Mouse (Mus musculus): ENCODE measurements at regions not wholly inside any gene's neighbourhood (a gene's known extent, or its start where the extent isn't known, plus 50 kb on each side); places are given as distances from the start of the nearest gene placed in this dataset.

- DNase-seq (ENCODE audit: low read depth, low spot score), result peak; percentile 59
Observed at GRCm38 (mm10) chr1:44957125-44957524, 354.2 kb upstream of the Col3a1 start.

DNA sequence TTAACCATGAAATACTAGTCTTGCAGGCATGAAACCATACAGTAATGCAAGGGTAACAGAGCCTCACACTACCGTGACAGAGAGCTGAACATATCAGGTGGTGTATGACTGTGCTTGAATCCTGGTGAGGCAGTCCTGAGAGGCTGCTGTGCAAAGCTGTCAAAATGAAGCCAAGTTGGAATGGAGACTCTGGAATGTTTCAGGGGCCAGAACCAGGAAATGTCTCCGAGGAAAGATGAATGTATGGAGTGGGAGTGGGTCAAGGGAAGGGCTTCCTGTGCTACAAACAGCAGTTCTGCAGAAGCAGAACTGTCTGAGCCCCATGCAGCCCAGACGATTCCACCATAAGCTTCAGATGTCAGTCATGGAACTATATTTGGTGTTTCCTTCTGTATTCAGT is 324.2 kb upstream of the Col3a1 start:
- peak; percentile 5 for DNase-seq (ENCODE audit: low read depth, low spot score)

GRCm38 (mm10) chr1:45020516-45020915 is 290.8 kb upstream of the Col3a1 start:
- peak; percentile 74 for DNase-seq (ENCODE audit: low read depth, low spot score)

- peak; percentile 95 for DNase-seq (ENCODE audit: low read depth, low spot score)
Observed at GRCm38 (mm10) chr1:45021234-45021633, 290.1 kb upstream of the Col3a1 start.

DNA sequence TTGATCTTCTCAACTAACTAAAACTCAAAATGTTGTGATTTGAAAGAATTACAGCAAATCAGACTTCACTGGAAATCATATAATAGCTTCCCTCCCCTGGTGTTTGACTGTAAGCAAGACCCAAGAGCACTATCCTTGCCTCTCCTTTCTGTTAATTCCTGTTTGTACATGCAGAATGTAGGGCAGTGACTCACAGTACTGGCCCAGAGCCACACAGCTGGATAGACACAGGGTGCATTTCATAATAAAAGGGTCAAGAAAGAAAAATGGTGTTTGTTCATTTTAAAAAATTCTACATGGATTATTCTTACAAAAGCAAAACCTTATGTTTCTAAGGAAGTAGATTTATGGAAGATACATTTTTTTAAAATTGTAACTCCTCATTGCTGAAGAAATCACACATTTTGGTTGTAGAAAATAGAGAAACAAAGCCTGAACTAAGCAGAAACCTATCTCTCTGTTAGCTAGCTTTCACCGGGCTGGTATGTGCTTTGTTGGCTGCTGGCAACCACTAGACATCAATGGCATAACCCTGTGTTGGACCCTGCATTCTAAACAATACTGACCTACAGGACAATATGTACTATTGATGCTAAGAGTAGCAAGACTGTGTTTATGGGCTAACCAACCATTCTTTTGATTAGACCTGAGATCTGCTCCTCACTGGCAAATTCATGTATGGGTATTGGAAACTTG is 289.0 kb upstream of the Col3a1 start:
- peak; percentile 99 for DNase-seq (ENCODE audit: low read depth, low spot score)

DNA sequence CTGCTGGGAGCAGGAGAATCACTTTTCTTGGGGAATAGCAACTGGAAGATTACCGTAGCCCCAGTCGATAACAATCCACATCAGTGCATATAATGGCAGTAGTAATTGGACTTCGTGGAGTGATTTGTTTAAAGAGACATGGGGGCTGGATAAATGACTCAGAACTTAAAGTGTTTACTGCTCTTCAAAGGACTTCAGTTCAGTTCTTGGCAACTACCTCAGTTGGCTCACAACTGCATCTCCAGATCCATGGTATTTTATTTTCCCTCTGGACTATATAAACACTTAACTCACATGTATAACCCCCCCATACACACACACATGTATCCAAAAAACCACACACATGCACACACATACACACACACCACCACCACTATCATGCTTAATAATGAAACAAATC is 288.0 kb upstream of the Col3a1 start:
- peak; percentile 61 for DNase-seq (ENCODE audit: low read depth, low spot score)

- peak; percentile 92 for DNase-seq (ENCODE audit: low read depth, low spot score)
Observed at GRCm38 (mm10) chr1:45031436-45032027, 279.8 kb upstream of the Col3a1 start.

GRCm38 (mm10) chr1:45033343-45033742 is 278.0 kb upstream of the Col3a1 start:
- peak; percentile 64 for DNase-seq (ENCODE audit: low read depth, low spot score)

DNA sequence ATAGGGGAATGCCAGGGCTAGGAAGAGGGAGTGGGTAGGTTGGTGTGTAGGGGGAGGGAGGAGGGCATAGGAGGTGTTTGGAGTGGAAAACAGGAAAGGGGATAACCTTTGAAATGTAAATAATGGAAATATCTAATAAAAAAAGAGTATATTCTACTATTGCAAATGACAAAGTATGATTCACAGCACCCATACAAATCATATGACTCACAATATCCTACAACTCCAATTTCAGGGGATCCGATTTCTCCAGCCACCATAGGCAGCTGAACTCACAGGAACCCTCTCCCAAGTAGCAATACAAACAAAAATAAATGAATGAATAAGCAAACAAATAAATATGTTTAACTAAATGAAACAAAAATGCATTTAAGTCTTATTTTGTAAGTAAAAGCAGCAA is 270.0 kb upstream of the Col3a1 start:
- peak; percentile 80 for DNase-seq (ENCODE audit: low read depth, low spot score)

DNA sequence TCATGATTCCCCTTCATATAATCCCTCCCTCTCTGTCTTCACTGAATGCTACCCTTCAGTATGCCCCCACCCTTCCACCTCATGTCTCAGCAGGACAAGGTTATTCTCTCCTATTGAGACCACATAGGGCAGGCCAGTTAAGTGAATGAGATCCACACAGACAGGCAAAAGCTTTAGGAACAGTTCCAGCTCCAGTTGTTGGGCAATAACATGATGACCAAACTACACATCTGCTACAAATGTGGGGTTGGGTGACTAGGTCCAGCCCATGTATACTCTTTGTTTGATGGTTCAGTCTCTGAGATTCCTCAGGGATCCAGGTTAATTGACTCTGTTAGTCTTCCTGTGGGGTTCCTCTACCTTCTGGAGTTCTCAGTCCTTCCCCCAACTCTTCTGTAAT is 269.5 kb upstream of the Col3a1 start:
- peak; percentile 96 for DNase-seq (ENCODE audit: low read depth, low spot score)

DNA sequence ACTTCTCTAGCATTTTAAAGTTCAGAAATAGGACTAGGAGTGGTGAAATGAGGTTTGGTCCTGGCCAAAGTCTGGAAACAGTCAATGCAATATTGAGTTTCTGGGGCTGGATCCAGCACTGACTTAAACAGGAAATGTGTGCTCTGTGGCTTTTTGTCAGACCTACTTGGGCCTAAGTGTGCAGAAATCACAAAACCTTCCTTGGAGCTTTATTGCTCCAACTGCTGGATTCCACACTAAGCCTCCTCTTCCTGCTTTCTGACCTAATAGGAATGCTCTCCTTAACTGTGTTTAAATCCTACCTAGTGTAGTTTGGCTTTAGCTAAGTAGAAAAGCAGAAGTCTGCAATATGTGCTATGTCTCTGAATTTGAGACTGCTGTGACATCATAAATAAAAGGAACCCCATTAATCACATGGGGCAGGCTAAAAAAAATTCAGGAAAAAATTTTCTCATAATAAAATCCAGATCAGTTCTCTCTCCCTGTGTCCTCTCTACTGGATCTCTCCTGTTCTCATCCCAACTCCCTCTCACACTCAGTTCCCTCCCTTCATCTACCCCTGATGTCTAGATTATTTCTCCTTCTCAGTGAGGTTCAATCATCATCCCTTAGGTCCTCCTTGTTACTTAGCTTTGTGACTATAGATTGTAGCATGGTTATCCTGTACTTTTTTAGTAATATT is 268.0 kb upstream of the Col3a1 start:
- DNase-seq (ENCODE audit: low read depth, low spot score), result peak; percentile 83

DNA sequence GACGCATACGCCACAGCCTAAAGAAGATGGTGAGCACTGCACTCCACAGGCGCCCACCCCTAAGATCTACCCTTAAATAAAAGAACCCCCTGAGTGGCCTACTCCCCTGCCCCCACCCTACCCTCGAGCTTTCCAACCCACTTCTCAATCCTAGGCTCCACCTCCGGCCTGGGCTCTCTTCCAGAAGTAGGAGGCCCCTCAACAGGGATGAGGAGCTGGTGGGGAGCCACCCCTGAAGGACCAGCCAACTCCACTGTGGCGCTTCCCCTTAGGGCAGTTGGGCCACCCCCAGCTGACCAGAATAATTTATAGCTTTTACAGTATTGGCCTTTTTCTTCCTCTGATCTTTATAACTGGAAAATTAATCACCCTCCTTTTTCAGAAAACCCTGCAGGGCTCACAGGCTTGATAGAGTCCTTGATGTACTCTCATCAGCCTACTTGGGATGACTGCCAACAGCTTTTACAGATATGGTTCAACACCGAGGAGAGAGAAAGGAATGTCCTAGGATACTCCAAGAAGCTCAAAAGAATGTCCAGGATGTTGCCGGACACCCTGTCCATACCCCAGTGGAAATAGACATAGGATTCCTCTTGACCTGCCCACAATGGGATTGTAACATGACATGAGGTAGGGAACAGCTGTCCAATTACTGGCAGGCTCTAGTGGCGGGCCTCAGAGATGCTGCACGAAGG is 220.3 kb upstream of the Col3a1 start:
- DNase-seq (ENCODE audit: low read depth, low spot score), result peak; percentile 40

GRCm38 (mm10) chr1:45100966-45101365 is 210.4 kb upstream of the Col3a1 start:
- DNase-seq (ENCODE audit: low read depth, low spot score), result no peak

- DNase-seq (ENCODE audit: low read depth, low spot score), result peak; percentile 92
Observed at GRCm38 (mm10) chr1:45116409-45117144, 194.8 kb upstream of the Col3a1 start.

DNA sequence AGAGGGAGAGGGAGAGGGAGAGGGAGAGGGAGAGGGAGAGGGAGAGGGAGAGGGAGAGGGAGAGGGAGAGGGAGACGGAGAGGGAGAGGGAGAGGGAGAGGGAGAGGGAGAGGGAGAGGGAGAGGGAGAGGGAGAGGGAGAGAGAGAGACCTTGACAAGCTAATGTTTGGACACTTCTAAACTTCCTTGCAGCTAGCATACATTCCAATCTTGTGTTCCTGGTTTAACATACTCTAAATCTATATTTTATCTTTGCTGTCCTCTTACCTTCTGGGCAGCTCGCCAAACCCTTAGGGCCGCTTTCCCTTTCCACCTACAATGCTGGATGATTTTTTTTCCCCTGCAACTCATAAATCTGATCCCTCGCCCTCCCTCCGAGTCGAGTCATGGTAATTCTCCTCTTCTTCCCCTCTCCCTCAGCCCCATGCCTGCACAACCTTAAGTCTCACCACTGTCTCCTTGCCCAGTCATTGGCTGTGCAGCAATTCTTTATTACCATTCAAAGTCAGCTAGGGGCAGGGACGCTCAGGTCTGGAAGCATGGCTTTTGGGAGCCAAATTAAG is 176.1 kb upstream of the Col3a1 start:
- DNase-seq (ENCODE audit: low read depth, low spot score), result peak; percentile 71

GRCm38 (mm10) chr1:45147019-45147418 is 164.3 kb upstream of the Col3a1 start:
- peak; percentile 80 for DNase-seq (ENCODE audit: low read depth, low spot score)

DNA sequence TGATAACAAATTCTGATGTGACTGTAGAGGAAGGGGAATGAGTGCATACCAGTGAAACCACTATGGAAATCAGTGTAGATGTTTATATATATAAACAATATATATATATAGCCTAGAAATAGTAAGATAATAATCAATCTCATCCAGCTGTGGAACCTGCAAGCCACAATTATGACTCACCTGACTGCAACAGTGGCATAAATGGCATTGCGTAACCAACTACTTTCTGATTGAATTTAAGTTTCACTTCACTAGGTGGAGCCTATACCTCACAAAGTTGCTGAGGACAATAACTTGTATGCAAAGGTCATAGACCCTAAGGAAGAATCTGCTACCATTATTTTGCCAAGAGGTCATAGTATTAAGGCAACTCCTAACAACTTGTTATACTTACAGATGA is 129.7 kb upstream of the Col3a1 start:
- DNase-seq (ENCODE audit: low read depth, low spot score), result peak; percentile 27

GRCm38 (mm10) chr1:45185341-45185740 is 126.0 kb upstream of the Col3a1 start:
- no peak for DNase-seq (ENCODE audit: low read depth, low spot score)

DNA sequence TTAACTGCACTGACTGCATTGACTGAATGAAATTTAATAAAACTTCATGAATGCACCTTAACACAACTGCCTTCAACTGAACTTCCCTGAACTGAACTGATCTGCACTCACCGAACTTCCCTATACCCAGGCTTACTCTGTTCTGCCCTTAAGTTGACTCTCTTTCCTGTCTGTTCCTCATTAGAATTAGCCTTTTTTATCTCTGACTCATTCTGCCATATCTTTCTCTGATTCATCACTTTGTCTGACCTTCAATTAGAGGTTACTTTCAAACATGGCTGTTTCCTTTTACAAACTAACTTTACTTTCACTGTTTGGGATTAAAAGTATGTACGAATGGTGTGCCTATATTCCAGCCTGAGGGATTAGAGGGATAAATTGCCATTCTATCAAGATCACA is 103.4 kb upstream of the Col3a1 start:
- DNase-seq (ENCODE audit: low read depth, low spot score), result peak; percentile 77

GRCm38 (mm10) chr1:45216272-45216671 is 95.1 kb upstream of the Col3a1 start:
- DNase-seq (ENCODE audit: low read depth, low spot score), result no peak

Data from 3T3-L1 (cell line).